Mouse (Mus musculus): Measurements from ENCODE around the gene Abhd10. TPM values are rescaled to one million over a fixed set of nuclear protein-coding genes. Genes with fewer than 3 reads are reported as not detected.

The Abhd10 gene
- polyA plus RNA-seq (2012; rRNA removed): 24.0 and 24.1 TPM in 2 replicates

GRCm38 (mm10) chr16:45742615-45743476 is at the start of gene Abhd10:
Gene Abhd10, minus strand, starts transcription at chr16:45742955.
- TF ChIP-seq POLR2A (IDR thresholded peaks at IDR 0.05; ENCODE audit: extremely low read depth, insufficient read depth, low read length): peak; percentile 88
- no peak for TF ChIP-seq CTCF (IDR thresholded peaks at IDR 0.05; ENCODE audit: extremely low read depth, insufficient read depth, low read length)
- no peaks in the 10 kb centered on the region for H3K4me1 ChIP-seq (ENCODE audit: control insufficient read depth, insufficient read depth, low read length)
- H3K4me3 ChIP-seq (ENCODE audit: insufficient read depth, low read length): peak within 1 kb of the TSS; percentile 85
- peak within 1 kb of the TSS; percentile 95 for H3K27ac ChIP-seq (ENCODE audit: insufficient read depth, low read length)

- no peak overlapping the region for H3K4me3 ChIP-seq (ENCODE audit: insufficient read depth, low read length)
- TF ChIP-seq CTCF (IDR thresholded peaks at IDR 0.05; ENCODE audit: extremely low read depth, insufficient read depth, low read length) (no peak), POLR2A (IDR thresholded peaks at IDR 0.05; ENCODE audit: extremely low read depth, insufficient read depth, low read length) (no peak)
- H3K4me1 ChIP-seq (ENCODE audit: control insufficient read depth, insufficient read depth, low read length): no peaks in the 10 kb centered on the region
- no peak overlapping the region for H3K27ac ChIP-seq (ENCODE audit: insufficient read depth, low read length)
These were observed 48.5 kb upstream of the Abhd10 start for GRCm38 (mm10) chr16:45791286-45791685.

- Histone ChIP-seq H3K27ac (ENCODE audit: insufficient read depth, low read length) (no peak overlapping the region), H3K4me1 (ENCODE audit: control insufficient read depth, insufficient read depth, low read length) (no peaks in the 10 kb centered on the region), H3K4me3 (ENCODE audit: insufficient read depth, low read length) (no peak overlapping the region)
- TF ChIP-seq CTCF (IDR thresholded peaks at IDR 0.05; ENCODE audit: extremely low read depth, insufficient read depth, low read length) (no peak), POLR2A (IDR thresholded peaks at IDR 0.05; ENCODE audit: extremely low read depth, insufficient read depth, low read length) (no peak)
These were observed 46.6 kb upstream of the Abhd10 start for GRCm38 (mm10) chr16:45789311-45789710.

- no peak overlapping the region for H3K4me3 ChIP-seq (ENCODE audit: insufficient read depth, low read length)
- H3K27ac ChIP-seq (ENCODE audit: insufficient read depth, low read length): no peak overlapping the region
- TF ChIP-seq CTCF (IDR thresholded peaks at IDR 0.05; ENCODE audit: extremely low read depth, insufficient read depth, low read length) (no peak), POLR2A (IDR thresholded peaks at IDR 0.05; ENCODE audit: extremely low read depth, insufficient read depth, low read length) (no peak)
- no peaks in the 10 kb centered on the region for H3K4me1 ChIP-seq (ENCODE audit: control insufficient read depth, insufficient read depth, low read length)
These were observed 44.9 kb upstream of the Abhd10 start for GRCm38 (mm10) chr16:45787650-45788049.

GRCm38 (mm10) chr16:45786639-45787038 is 43.9 kb upstream of the Abhd10 start:
- Histone ChIP-seq H3K27ac (ENCODE audit: insufficient read depth, low read length) (no peak overlapping the region), H3K4me1 (ENCODE audit: control insufficient read depth, insufficient read depth, low read length) (no peaks in the 10 kb centered on the region), H3K4me3 (ENCODE audit: insufficient read depth, low read length) (no peak overlapping the region)
- TF ChIP-seq CTCF (IDR thresholded peaks at IDR 0.05; ENCODE audit: extremely low read depth, insufficient read depth, low read length) (peak; percentile 33; the same call in 1 of the 2 replicates), POLR2A (IDR thresholded peaks at IDR 0.05; ENCODE audit: extremely low read depth, insufficient read depth, low read length) (no peak)

GRCm38 (mm10) chr16:45780001-45780400 is 37.2 kb upstream of the Abhd10 start:
- no peaks in the 10 kb centered on the region for H3K4me1 ChIP-seq (ENCODE audit: control insufficient read depth, insufficient read depth, low read length)
- no peak overlapping the region for H3K27ac ChIP-seq (ENCODE audit: insufficient read depth, low read length)

GRCm38 (mm10) chr16:45774813-45775212 is 32.1 kb upstream of the Abhd10 start:
- TF ChIP-seq POLR2A (IDR thresholded peaks at IDR 0.05; ENCODE audit: extremely low read depth, insufficient read depth, low read length): no peak
- TF ChIP-seq CTCF (IDR thresholded peaks at IDR 0.05; ENCODE audit: extremely low read depth, insufficient read depth, low read length): no peak
- Histone ChIP-seq H3K4me3 (ENCODE audit: insufficient read depth, low read length) (no peak overlapping the region), H3K27ac (ENCODE audit: insufficient read depth, low read length) (no peak overlapping the region), H3K4me1 (ENCODE audit: control insufficient read depth, insufficient read depth, low read length) (no peaks in the 10 kb centered on the region)

More at GRCm38 (mm10) chr16:45780001-45780400, 37.2 kb upstream of the Abhd10 start:
- no peak for TF ChIP-seq POLR2A (IDR thresholded peaks at IDR 0.05; ENCODE audit: extremely low read depth, insufficient read depth, low read length)
- TF ChIP-seq CTCF (IDR thresholded peaks at IDR 0.05; ENCODE audit: extremely low read depth, insufficient read depth, low read length): no peak
- no peak overlapping the region for H3K4me3 ChIP-seq (ENCODE audit: insufficient read depth, low read length)

- Histone ChIP-seq H3K4me1 (ENCODE audit: control insufficient read depth, insufficient read depth, low read length) (no peaks in the 10 kb centered on the region; the same call in 1 of the 2 replicates), H3K27ac (ENCODE audit: insufficient read depth, low read length) (no peak overlapping the region), H3K4me3 (ENCODE audit: insufficient read depth, low read length) (no peak overlapping the region)
- TF ChIP-seq POLR2A (IDR thresholded peaks at IDR 0.05; ENCODE audit: extremely low read depth, insufficient read depth, low read length) (no peak), CTCF (IDR thresholded peaks at IDR 0.05; ENCODE audit: extremely low read depth, insufficient read depth, low read length) (no peak)
These were observed 28.2 kb upstream of the Abhd10 start for GRCm38 (mm10) chr16:45770914-45771313.

- Histone ChIP-seq H3K27ac (ENCODE audit: insufficient read depth, low read length) (no peak overlapping the region), H3K4me3 (ENCODE audit: insufficient read depth, low read length) (no peak overlapping the region), H3K4me1 (ENCODE audit: control insufficient read depth, insufficient read depth, low read length) (no peaks in the 10 kb centered on the region; the same call in 1 of the 2 replicates)
- TF ChIP-seq CTCF (IDR thresholded peaks at IDR 0.05; ENCODE audit: extremely low read depth, insufficient read depth, low read length) (no peak), POLR2A (IDR thresholded peaks at IDR 0.05; ENCODE audit: extremely low read depth, insufficient read depth, low read length) (no peak)
These were observed 25.3 kb upstream of the Abhd10 start for GRCm38 (mm10) chr16:45767853-45768640.
